Mouse (Mus musculus): ENCODE measurements around the gene Grb2. TPM values are rescaled to one million over a fixed set of nuclear protein-coding genes. Genes with fewer than 3 reads are reported as not detected.

Gene Grb2
- polyA plus RNA-seq (2012; rRNA removed) (15.7 and 22.4 TPM in 2 replicates), polyA plus RNA-seq (2014; fragmentation: Nextera tagmentation; extraction: Ambion mirVana) (26.0 and 30.1 TPM in 2 replicates)

GRCm38 (mm10) chr11:115708209-115708876 lies at the start of gene Grb2:
Grb2 (minus strand) TSS chr11:115708597.
- H3K4me3 ChIP-seq (ENCODE audit: insufficient read depth in 1 of 2, low read depth in 2 of 2, low read length in 2 of 2), result peak within 1 kb of the TSS; percentile 97 to 99
- TF ChIP-seq CTCF (IDR thresholded peaks at IDR 0.05; ENCODE audit: low read depth), result no peak
- peaks cover 19 to 40% of the 10 kb centered on the region in 2 experiments for H3K4me1 ChIP-seq (replicated peaks; ENCODE audit: control insufficient read depth in 2 of 2, insufficient read depth in 2 of 2, low read length in 1 of 2)
- H3K9me3 ChIP-seq (ENCODE audit: control insufficient read depth, low read length), result no peaks in the 10 kb centered on the region
- peak within 1 kb of the TSS; percentile 87 for H3K27ac ChIP-seq
- peak within 1 kb of the TSS; percentile 98 for H3K9ac ChIP-seq (replicated peaks)
- no peaks in the 10 kb centered on the region for H3K36me3 ChIP-seq (replicated peaks; ENCODE audit: control insufficient read depth, insufficient read depth, low read depth)
- 2% methylated on average over 64 of the region's 91 CpGs for WGBS (ENCODE audit: insufficient replicate concordance)
- DNase-seq (ENCODE audit: low read depth in 3 of 3, low spot score in 3 of 3) (peak; percentile 91 to 94 (median 93)), ATAC-seq (ENCODE audit: insufficient read depth) (peak; percentile 92)
- H3K27me3 ChIP-seq (ENCODE audit: control insufficient read depth, insufficient read depth, low read length), result no peaks in the 10 kb centered on the region
- peak within 1 kb of the TSS; percentile 92 for H3K4me2 ChIP-seq (ENCODE audit: low read depth)

DNA sequence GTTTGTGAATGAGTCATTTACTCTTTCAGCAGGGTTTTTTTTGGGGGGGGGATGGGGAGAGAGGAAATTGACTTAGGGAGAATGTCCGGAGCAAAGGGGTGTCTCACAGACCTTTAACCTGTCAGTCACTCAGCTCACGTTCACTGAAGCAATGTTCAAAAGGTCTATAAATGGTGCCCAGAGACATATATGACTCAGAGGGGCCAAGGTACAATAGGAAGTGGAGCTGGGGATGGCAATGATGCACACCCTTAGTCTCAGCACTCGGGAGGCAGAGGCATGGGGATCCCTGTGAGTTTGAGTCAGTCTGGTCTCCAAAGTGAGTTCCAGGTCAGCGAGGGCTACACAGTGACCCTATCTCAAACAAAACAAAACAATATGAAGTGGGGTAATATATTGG lies 45.1 kb upstream of the Grb2 start:
- TF ChIP-seq EP300 (IDR thresholded peaks at IDR 0.05; ENCODE audit: low read depth) (no peak), CTCF (IDR thresholded peaks at IDR 0.05; ENCODE audit: low read depth) (no peak)
- 44% methylated on average over 4 of the region's 4 CpGs for WGBS (ENCODE audit: insufficient replicate concordance)
- no peak for ATAC-seq (ENCODE audit: insufficient read depth)
- H3K27ac ChIP-seq, result no peak overlapping the region
- DNase-seq (ENCODE audit: low read depth in 3 of 3, low spot score in 3 of 3), result no peak
- no peaks in the 10 kb centered on the region for H3K4me1 ChIP-seq (replicated peaks; ENCODE audit: control insufficient read depth in 2 of 2, insufficient read depth in 2 of 2, low read length in 1 of 2)
- H3K9ac ChIP-seq (replicated peaks), result no peak overlapping the region
- H3K9me3 ChIP-seq (ENCODE audit: control insufficient read depth, low read length), result no peaks in the 10 kb centered on the region
- H3K36me3 ChIP-seq (replicated peaks; ENCODE audit: control insufficient read depth, insufficient read depth, low read depth), result no peaks in the 10 kb centered on the region
- no peak overlapping the region for H3K4me2 ChIP-seq (ENCODE audit: low read depth)
- no peak overlapping the region for H3K4me3 ChIP-seq (ENCODE audit: insufficient read depth in 1 of 2, low read depth in 2 of 2, low read length in 2 of 2)
- H3K27me3 ChIP-seq (ENCODE audit: control insufficient read depth, insufficient read depth, low read length), result no peaks in the 10 kb centered on the region

DNA sequence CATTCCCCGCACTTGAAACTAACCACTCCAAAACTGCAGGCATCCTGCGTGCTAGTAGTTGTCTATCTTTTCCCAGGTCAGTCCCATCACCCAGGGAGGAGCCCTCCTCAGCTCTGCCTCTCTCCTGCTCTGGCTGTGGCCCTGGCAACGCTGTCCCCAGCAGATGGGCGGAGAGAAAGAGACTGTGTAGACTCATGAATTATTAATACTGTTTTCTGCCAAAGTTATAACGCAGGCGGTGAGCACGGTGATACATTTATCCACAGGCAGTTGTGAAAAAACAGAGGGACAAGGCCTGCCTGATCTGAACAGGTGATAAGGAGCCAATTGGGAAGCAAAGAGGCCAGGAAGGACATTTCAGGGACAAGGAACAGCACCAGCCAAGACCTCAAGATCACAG lies 44.3 kb upstream of the Grb2 start:
- H3K4me1 ChIP-seq (replicated peaks; ENCODE audit: control insufficient read depth in 2 of 2, insufficient read depth in 2 of 2, low read length in 1 of 2), result 0 out of 4 replicates have a peak, but pooled peaks cover 0 to under 1% of the 10 kb centered on the region in 2 experiments
- DNase-seq (ENCODE audit: low read depth in 3 of 3, low spot score in 3 of 3), result no peak
- H3K4me3 ChIP-seq (ENCODE audit: insufficient read depth in 1 of 2, low read depth in 2 of 2, low read length in 2 of 2), result no peak overlapping the region
- H3K27ac ChIP-seq, result no peak overlapping the region
- 62% methylated on average over 7 of the region's 7 CpGs for WGBS (ENCODE audit: insufficient replicate concordance)
- no peaks in the 10 kb centered on the region for H3K9me3 ChIP-seq (ENCODE audit: control insufficient read depth, low read length)
- H3K4me2 ChIP-seq (ENCODE audit: low read depth), result no peak overlapping the region
- H3K9ac ChIP-seq (replicated peaks), result no peak overlapping the region
- H3K27me3 ChIP-seq (ENCODE audit: control insufficient read depth, insufficient read depth, low read length), result no peaks in the 10 kb centered on the region
- ATAC-seq (ENCODE audit: insufficient read depth), result no peak
- TF ChIP-seq EP300 (IDR thresholded peaks at IDR 0.05; ENCODE audit: low read depth) (no peak), CTCF (IDR thresholded peaks at IDR 0.05; ENCODE audit: low read depth) (no peak)
- H3K36me3 ChIP-seq (replicated peaks; ENCODE audit: control insufficient read depth, insufficient read depth, low read depth), result no peaks in the 10 kb centered on the region

- no peaks in the 10 kb centered on the region for H3K36me3 ChIP-seq (replicated peaks; ENCODE audit: control insufficient read depth, insufficient read depth, low read depth)
- peaks cover 0 to 2% of the 10 kb centered on the region in 2 experiments; a peak in 1 of 4 replicates for H3K4me1 ChIP-seq (replicated peaks; ENCODE audit: control insufficient read depth in 2 of 2, insufficient read depth in 2 of 2, low read length in 1 of 2)
- no peak overlapping the region for H3K27ac ChIP-seq
- ATAC-seq (ENCODE audit: insufficient read depth) (no peak), DNase-seq (ENCODE audit: low read depth in 3 of 3, low spot score in 3 of 3) (no peak)
- no peaks in the 10 kb centered on the region for H3K9me3 ChIP-seq (ENCODE audit: control insufficient read depth, low read length)
- no peak overlapping the region for H3K9ac ChIP-seq (replicated peaks)
- H3K4me3 ChIP-seq (ENCODE audit: insufficient read depth in 1 of 2, low read depth in 2 of 2, low read length in 2 of 2), result no peak overlapping the region
- no peak overlapping the region for H3K4me2 ChIP-seq (ENCODE audit: low read depth)
- WGBS (ENCODE audit: insufficient replicate concordance), result 48% methylated on average over 2 of the region's 2 CpGs
- TF ChIP-seq CTCF (IDR thresholded peaks at IDR 0.05; ENCODE audit: low read depth) (no peak), EP300 (IDR thresholded peaks at IDR 0.05; ENCODE audit: low read depth) (no peak)
- H3K27me3 ChIP-seq (ENCODE audit: control insufficient read depth, insufficient read depth, low read length), result no peaks in the 10 kb centered on the region
Measured at GRCm38 (mm10) chr11:115751725-115752124, 43.3 kb upstream of the Grb2 start.

DNA sequence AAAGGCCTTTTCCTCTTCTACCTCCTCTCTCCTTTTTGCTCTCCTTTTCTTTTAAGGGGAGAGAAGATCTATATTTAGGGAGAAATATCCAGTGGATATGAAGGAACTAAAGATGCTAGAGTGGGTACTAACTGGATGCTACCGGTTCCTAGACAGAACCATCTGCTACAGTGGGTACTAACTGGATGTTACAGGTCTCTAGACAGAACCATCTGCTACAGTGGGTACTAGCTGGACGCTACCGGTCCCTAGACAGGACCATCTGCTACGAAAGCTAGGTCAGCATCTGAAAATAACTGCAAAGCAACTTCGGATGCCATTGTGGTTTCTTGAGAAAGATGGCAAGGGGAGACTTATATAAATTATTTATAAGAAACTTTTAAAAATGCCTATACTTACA lies 41.4 kb upstream of the Grb2 start:
- DNase-seq (ENCODE audit: low read depth in 3 of 3, low spot score in 3 of 3), result no peak
- no peak for ATAC-seq (ENCODE audit: insufficient read depth)
- no peaks in the 10 kb centered on the region for H3K9me3 ChIP-seq (ENCODE audit: control insufficient read depth, low read length)
- no peak overlapping the region for H3K4me3 ChIP-seq (ENCODE audit: insufficient read depth in 1 of 2, low read depth in 2 of 2, low read length in 2 of 2)
- H3K4me2 ChIP-seq (ENCODE audit: low read depth), result no peak overlapping the region
- no peak overlapping the region for H3K9ac ChIP-seq (replicated peaks)
- H3K27me3 ChIP-seq (ENCODE audit: control insufficient read depth, insufficient read depth, low read length), result no peaks in the 10 kb centered on the region
- peaks cover 0 to 4% of the 10 kb centered on the region in 2 experiments; a peak in 1 of 4 replicates for H3K4me1 ChIP-seq (replicated peaks; ENCODE audit: control insufficient read depth in 2 of 2, insufficient read depth in 2 of 2, low read length in 1 of 2)
- H3K36me3 ChIP-seq (replicated peaks; ENCODE audit: control insufficient read depth, insufficient read depth, low read depth), result no peaks in the 10 kb centered on the region
- WGBS (ENCODE audit: insufficient replicate concordance), result 69% methylated on average over 5 of the region's 5 CpGs
- TF ChIP-seq CTCF (IDR thresholded peaks at IDR 0.05; ENCODE audit: low read depth), result no peak
- no peak for TF ChIP-seq EP300 (IDR thresholded peaks at IDR 0.05; ENCODE audit: low read depth)
- H3K27ac ChIP-seq, result no peak overlapping the region

All from liver, embryonic 14.5 days (tissue).